Mouse (Mus musculus) adrenal gland, postnatal 10 days (tissue): ENCODE measurements around the gene Slc12a5. TPM values are rescaled to one million over a fixed set of nuclear protein-coding genes. Genes with fewer than 3 reads are reported as not detected.
A peak's percentile ranks its signal among the peaks of the same experiment; 100 is the strongest.

Source experiments
- DNase-seq: peaks from one replicate; pipeline ENCODE4 v3.0.0; 2021; ENCODE audit warnings: mixed read lengths
- long read RNA-seq, 2 experiments: library from polyadenylated mRNA; stranded (forward); transcript quantifications; one replicate each; pipeline ENCODE4 v2.0.0; 2021
- total RNA-seq, 2 experiments: library from RNA; stranded (reverse); gene quantifications; 2 replicates each; pipeline ENCODE4 v1.2.3; 2021

Gene Slc12a5
- total RNA-seq = 1 to 10 TPM; 4.5 to 7.7 TPM
- long read RNA-seq, experiment 1, partial matches to known transcripts = 0 of 1 reads
- long read RNA-seq, experiment 1, other reads (novel, unspliced or antisense) = 1 of 1 reads
- long read RNA-seq, experiment 2, partial matches to known transcripts = 4 of 4 reads
- long read RNA-seq, experiment 2, other reads (novel, unspliced or antisense) = 0 of 4 reads

DNA sequence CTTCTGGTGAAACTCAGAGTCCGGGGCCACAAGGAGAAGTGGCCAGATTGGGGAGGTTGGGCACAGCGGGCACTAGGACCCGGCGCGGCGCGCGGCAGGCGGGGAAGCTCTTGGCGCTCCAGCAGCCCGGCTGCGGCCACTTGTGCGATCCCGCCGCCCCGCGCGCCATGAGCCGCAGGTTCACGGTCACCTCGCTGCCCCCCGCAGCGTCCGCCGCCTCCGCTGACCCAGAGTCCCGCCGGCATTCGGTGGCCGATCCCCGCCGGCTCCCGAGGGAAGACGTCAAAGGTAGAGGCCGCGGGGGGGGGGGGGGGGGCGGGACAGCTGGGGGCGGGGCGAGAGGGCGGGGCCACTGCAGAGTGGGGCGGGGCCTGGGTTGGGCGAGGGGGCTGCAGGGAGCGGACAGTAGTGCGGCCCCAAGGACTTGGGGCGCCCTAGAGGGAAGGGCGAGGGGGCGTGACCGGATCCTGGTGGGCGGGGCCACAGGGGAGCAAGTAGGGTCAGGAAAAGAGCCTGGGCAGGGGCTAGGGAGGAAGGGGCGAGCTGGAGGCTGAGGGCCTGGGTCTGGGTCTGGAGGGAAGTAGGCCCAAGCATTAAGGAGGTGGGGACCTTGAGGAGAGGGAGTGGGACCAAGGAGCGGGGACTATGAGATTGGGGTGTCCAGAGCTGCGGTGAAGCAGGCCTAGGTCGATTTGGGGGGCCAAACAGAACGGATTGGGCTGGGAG is at the start of gene Slc12a5:
Gene Slc12a5, plus strand, starts transcription at position 87 of the 726 bp plus-strand sequence.
- DNase-seq = peak; percentile 81

DNA sequence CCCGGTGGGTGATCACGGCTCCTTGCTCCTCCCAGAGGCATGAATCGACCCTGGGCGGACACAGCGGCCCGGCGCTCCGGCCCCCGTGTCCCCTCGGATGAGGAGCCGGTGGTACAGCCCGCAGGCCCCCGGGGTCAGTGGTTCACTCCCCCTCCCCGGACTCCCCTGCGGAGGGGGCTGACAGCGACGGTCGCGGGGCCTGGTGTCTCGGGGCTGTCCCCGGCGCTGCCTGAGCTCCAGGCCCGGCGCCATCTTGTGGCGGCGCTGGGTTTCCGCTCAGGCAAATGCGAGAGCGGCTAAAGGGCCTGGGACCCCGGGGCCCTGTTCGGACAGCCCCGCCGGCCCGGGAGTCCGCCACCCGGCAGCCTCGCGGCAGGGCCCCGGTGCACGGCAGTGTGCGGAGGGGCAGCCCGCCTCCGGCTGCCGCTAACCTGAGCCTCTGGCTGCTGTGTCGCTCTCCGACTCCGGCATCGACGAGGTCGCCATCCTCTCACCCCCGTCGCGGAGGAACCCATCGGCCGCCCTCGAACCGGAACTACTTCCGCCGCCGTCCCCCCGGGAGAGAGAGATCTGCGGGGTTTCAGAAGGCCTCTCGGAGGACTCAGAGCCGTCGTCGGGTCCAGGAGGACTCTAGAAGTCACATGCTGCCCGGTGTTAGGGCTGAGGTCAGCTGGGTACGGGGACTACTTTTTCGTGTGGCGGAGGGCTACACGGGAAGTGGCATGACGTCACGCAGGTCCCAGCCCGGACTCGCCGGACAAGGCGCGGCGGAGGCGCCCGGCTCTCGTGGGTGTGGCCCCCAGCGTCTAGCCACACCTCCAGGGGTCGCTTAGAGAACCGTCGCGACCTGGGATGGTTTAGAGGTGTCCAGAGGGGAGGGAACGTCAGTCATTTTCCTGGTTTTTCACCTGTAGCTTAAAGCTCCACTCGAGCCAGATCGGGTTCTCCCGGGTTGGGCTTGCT is 49.2 kb upstream of the Slc12a5 start, which contains the start of gene Zfp335:
Gene Zfp335, minus strand, starts transcription at position 672 of the 963 bp plus-strand sequence.
- DNase-seq = peak; percentile 96

DNA sequence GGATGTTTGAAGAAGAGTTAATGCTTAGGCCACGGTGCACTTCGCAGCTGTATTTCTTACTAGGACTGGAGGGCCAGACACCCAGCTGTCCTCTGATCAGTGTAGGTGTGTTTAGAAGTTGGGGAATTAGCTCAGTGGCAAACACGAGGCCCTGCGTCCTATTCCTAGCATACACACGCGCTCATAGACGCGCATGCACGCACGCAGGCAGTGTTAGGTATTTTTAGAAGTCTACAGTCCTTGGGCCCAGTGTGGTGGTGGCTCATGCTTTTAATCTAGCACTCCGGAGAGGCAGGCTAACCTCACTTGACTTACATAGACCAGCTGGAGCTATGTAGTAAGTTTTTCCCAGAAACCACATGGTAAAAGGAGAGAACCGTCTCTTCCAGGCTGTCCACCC is 48.5 kb upstream of the Slc12a5 start:
- DNase-seq = peak; percentile 63

DNA sequence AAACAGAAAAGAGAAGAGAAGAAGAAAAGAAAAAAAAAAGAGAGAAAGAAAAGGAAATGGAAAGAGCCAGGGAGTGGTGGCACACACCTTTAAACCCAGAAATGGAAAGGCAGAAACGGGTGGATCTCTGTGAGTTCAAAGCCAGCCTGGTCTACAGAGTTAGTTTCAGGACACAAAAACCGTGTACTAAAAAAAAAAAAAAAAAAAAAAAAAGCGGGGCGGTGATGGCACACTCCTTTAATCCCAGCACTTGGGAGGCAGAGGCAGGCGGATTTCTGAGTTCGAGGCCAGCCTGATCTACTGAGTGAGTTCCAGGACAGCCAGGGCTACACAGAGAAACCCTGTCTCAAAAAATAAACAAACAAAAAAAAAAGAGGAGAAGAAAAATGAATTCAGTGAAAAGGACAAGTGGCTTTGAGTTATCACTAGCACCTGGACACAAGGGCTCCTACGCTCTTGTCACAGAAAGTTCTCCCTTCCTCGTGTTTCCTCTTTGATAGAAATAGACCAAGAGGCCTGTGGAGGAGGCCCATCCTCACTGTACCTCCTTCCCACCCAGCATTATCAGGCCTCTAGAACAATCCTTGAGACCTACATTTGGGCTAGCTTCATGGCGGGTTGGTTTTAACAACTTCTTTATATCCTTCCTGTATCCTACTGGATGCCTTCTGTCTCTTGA is 47.7 kb upstream of the Slc12a5 start:
- no peak for DNase-seq

DNA sequence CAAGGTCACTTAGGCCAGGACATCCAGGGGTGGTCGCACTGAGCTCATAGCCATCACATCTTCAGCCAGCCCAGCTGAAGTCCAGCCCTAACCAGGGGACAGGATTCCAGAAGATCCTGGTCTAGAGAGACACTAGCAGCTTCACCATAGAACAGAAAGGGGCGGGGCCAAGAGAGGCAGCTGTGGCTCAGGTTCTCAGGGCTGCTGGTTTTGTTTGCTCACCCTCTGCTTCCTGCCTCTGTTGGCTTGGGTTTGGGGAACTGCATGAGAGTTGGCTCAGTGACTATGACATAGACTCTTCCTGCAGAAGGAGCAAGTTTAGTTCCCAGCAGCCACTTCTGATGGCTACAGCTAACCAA is 47.2 kb upstream of the Slc12a5 start:
- peak; percentile 48 for DNase-seq

DNA sequence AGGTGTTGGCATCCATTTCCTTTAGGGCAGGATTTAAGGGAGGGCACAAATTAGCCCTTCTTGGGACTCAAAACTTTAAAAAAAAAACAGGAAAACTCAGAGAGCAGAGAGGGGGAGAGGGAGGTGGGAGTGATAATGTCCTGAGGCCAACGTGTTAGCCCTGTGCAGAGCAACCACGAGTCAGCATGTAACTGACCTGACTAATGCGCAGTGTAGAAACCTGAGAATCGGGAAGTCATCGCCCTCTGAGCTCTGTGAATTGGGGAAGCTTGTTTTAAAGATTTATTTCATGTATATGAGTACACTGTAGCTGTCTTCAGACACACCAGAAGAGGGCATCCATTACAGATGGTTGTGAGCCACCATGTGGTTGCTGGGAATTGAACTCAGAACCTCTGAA is 43.8 kb upstream of the Slc12a5 start:
- no peak for DNase-seq

DNA sequence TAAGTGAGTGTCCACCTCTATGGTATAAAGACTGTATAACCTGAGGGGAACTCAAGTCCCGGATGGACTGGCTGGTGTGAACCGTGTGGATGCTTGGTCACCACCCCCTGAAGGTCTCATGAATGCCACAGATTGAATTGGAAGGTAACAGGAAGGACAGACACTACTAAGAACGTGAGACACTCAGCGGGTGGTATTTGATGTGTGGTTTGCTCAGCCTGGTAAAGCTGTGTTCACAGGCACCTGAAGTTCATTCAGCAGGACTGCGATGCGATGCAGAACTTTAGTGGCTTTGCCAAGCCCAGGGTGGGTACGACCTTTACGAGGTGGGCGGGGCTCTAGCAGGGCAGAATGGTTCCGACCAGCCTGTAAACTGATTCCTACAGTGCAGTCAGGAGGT is 43.2 kb upstream of the Slc12a5 start:
- no peak for DNase-seq

DNA sequence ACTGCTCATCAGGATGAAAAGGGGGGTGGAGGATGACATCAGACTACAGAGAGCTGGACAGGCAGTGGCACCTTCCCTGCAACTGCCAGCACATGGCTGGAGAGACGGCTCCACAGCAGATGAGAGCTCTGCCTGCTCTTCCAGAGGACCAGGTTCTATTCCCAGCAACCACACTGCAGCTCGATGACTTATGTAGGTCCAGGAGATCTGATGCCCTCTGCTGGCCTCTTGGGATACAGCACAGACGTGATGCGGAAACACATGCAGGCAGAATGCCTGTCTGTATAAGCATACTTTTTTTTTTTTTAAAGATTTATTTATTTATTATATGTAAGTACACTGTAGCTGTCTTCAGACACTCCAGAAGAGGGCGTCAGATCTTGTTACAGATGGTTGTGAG is 42.3 kb upstream of the Slc12a5 start:
- DNase-seq = no peak

DNA sequence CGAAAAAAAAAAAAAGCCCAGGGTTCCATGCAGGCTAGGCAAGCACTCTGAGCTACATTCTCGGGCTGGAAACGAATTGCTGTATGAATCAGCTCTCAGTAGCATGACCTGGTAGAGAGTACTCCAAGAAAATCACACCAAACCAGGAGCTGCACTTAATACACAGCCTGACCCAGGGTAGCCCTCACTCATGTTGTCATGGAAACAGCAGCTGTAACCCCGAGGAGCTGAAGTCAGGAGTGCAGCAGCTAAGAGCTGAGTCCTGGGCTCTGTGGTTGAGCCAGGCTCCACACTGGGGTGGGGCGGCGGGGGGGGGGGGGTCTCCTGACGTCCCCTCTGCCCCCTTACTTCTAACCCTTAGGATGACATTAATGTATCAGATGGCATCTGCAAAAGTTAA is 38.6 kb upstream of the Slc12a5 start:
- DNase-seq = no peak

DNA sequence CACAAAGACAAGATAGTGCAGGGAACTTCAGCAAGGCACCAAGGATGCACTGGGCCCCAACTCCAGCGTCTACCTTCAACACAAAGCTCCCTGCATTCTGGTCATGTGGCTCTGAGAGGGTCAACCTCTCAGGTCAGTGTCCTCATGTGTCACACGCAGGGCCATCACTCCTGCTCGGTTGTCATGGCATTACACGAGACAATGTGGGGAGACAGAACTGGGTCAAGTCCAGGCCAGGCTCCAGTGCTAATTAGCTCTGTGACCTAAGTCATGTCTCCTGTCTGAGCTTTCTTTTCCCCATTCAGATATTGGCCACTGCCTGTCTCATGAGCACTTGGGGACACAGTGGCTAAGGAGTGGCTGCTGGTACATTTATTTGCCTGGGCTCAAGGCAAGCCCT is 37.3 kb upstream of the Slc12a5 start:
- peak; percentile 43 for DNase-seq

DNA sequence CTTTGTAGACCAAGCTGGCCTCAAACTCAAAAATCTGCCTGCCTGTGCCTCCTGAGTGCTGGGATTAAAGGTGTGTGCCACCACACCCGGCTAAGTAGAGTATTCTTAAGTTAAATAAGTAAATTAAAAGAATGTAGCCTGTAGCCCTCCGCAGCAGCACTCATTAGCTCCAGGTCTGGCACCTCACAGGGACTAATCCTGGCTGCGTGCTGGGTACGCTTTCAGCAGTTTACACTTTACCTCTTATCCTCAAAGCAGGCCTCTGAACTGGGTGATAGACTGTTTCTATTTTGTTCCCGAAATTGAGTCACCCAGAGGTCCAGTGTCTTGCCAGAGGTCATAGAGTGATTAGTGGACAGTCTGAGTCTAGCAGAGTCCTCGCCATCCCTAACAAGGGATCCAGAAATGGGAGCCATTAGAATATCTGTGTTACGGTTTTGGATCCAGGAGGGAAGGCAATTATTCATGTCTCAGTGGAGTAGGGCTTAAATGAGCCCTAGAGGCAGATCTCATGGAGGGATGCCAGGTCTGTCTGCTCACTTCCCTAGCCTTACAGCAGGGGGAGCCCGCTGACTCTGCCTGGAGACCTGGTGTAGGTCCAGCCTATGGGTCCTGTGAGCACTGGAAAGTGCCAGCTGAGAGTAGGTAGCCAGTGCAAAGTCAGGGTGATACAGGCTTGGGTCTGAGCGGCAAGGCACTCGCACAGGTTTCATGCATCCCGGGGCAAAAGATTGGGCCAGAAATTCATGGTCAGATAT is 36.3 kb upstream of the Slc12a5 start:
- DNase-seq = peak; percentile 95

DNA sequence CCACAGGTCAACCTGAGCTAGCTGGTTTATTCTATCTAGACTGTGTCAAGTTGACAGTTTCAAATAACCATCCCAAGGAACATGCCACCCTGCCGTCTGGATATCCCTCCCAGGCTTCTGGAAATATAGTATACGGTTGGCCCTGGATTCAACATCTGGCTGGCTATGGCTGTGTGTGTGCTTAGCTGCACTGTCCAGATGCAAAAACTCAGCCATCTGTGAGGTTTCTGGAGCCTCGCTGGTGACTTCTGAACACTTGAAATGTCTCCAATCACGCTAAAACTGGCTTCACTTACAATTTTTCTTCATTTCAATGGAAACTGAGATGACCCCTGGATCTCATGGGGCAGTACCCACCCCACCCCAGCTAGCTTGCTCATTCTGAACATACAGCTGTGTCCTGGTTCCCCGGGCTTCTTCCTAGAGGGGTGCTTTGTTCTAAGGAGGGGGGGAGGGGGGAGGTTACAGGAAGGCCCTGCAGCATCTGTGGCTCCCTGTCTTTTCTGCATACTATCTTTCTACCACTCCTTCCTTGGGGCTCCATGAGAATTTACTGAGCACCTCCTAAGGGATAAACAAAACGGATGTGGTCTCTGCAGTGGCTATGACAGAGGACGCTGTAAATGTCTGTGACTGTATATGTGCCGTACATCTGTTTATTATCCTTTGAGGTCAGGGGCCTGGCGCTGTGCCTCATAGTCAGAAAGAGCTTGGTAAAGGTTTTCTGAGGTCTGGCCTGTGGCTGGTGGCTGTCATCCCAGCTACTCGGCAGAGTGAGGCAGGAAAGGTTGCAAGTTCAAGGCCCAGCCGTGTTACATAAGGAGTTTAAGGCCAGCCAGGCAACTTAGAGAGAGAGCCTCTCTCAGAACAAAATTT is 29.7 kb upstream of the Slc12a5 start:
- DNase-seq = no peak

DNA sequence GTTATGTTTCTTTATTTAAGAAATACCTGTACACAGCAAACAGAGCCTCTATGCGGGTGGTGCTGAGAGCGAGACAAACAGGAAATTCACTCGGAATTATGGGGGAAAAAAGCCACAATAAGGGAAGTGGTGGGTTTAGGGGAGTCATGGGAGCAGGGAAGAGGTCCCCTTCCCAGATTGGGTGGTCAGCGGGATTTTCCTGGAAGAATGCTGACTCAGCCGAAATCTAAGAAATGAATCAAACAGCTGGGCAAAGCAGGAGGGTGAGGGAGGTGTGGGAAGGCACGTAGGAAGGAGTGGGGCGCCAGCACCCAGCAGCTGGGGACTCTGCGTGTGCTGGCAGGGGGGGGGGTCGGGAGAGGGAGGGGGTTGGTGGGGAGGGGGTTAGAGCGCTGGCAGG is 27.1 kb upstream of the Slc12a5 start:
- no peak for DNase-seq

DNA sequence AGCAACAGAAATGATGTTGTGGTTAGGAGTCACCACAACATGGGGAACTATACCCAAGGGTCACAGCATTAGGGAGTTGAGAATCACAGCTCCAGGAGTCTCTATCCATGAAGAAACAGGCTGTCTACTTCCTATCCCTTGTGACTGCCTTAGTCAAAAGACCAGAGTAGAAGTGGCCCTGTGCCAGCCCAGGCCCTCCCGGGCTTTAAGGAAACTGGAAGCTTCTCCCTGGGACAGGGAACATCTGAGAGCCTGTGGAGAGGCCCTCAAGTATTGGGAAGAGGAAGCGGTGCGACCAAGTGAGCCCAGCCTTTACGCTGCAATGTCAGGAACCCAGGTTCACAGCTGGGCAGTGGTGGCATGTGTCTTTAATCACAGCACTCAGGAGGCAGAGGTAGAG is 24.6 kb upstream of the Slc12a5 start:
- no peak for DNase-seq

DNA sequence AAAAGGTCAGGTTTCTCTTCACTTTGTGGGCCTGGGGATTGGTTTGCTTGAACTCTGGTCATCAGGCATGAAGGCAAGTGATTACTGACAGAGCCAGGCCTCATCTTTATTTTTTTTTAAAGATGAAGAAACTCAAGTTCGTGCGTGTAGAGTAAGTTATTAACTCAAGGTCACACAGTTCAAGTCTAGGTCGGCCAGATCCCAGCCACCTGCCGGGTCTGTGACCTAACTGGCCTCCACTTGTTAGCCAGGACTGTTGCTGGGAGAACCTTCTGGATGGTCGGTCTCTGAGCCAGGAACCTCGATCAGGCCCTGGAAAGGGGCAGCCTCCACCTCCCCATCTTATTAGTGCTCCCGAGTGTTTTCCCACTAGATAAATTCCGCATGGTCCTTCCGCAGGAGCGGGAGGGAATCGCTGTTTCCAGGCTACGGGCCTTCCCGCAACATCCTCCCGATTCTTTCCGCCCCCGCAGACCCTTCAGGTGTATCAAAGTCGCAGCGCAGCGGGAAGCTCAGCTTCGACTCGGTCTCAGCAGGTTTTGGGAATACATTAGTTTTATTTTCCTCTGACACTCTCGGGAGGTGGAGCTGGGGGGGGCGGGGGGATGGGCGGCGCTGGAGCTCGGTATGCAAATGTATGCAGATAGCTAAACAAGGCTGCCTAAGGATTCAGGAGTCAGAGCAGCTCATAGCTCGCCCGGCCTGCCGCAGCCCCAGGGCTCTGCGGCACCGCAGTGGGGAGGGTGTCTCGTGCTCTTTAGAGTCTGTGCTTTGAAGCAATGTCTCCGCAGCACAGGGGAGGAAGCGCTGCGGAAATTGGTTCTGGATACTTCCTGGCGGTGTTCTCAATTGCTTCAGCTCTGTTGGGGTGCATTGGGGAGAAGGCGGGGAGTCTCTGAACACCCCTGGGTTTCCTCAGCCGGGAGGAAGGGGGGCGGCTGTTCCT is 22.2 kb upstream of the Slc12a5 start:
- DNase-seq = peak; percentile 59

DNA sequence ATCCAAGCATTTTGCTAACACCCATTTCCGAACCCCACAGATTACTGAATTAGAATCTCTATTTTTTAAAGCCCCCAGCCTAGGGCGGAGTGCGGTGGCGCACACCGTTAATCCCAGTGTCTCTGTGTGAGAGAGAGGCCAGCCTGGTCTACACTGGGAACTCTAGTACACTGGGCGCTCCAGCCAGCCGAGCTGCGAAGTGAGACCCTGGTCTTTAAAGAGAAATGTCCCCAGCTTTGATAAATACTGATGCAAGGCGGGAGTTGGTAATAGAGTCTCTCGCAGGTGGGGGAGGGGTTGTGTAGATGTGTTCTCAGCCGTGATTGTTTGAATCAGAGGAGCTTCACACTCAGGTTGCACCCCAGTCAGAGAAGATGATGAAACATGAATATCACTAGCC is 21.5 kb upstream of the Slc12a5 start:
- DNase-seq = no peak

DNA sequence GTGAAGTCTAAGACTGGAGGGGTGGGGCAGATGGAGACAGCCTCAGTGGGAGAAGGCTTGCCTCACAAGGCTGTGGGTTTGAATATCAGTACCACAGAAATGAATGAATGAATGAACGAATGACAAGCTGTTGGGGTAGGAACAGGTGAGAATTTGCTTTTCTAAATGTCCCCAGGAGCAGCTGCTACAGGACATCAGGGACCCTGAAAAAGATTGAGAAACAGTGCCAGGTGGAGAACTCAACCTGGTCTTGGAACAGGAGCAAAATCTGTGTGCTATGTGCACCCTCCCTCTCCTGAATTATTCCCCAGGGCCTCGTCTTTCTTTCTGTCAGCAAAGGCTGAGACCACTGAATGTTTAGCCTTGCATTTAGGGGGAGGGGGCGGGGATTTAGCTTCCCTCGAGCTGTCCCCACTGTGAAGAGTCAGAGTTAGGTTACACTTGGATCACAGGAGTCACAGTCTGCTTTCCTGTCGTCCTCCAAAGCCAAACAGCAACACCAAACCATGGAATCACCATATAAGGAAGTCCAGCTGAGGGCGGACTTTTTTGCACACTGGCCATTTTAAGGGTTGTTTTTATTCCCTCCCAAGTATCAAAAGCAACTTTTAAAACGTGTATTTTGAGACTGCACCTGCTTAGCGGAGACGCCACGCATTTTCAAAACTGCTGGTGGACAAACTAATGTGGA is 20.3 kb upstream of the Slc12a5 start, which contains the start of gene Mmp9:
Gene Mmp9, plus strand, starts transcription at position 641 of the 691 bp plus-strand sequence.
- DNase-seq = no peak

DNA sequence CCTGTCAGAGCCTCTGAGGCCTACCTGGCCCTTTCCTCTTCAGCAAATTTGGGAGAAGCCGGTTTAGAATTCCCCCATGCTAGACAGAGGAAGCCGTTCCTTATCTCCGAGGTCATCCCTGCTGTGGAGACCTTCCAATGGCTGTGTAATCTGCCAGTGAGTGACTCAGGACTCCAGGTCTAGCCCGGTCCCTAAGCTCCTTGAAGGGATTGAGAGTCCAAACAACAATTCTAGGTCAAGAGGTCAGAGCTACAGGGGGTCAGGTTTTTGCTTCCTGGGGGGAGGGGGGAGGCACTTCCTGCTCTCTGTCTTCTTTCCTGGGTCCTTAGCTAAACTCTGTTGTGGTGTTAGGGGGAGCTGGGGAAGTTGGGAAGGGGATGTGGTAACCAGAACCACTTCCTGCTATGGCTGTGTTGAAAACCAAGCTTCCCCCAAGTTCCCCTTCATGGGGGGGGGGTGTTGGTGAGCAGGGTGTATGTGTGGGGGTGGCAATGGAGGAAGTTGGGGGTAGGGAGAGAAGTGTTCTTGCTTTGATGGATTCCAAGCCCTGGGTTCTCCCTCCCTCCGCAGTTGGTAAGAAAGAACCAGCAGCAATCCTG is 17.8 kb upstream of the Slc12a5 start:
- peak; percentile 36 for DNase-seq
